Mouse (Mus musculus): ENCODE results near the gene Hrh2. TPM values are rescaled to one million over a fixed set of nuclear protein-coding genes. Genes with fewer than 3 reads are reported as not detected.

The Hrh2 gene
- polyA plus RNA-seq, 1 experiment from 2014 or later = 0.07 TPM

- Histone ChIP-seq H3K4me3 (no peak overlapping the region), H3K27ac (no peak overlapping the region), H3K4me1 (replicated peaks) (peaks cover 7% of the 10 kb centered on the region; the same call in 1 of the 2 replicates), H3K9me3 (no peaks in the 10 kb centered on the region), H3K36me3 (no peaks in the 10 kb centered on the region), H3K27me3 (ENCODE audit: insufficient read depth, poor library complexity, severe bottlenecking) (no peaks in the 10 kb centered on the region)
- no peak for DNase-seq (ENCODE audit: low spot score)
- WGBS = 79% methylated on average over 10 of the region's 10 CpGs
Observed at GRCm38 (mm10) chr13:54231868-54232267, 39.9 kb downstream of the Hrh2 start.

GRCm38 (mm10) chr13:54237512-54237911 is 45.6 kb downstream of the Hrh2 start:
- no peaks in the 10 kb centered on the region for H3K4me1 ChIP-seq (replicated peaks)
- no peak for DNase-seq (ENCODE audit: low spot score)
- H3K27me3 ChIP-seq (ENCODE audit: insufficient read depth, poor library complexity, severe bottlenecking) = no peaks in the 10 kb centered on the region
- H3K27ac ChIP-seq = no peak overlapping the region
- H3K36me3 ChIP-seq = no peaks in the 10 kb centered on the region
- no peaks in the 10 kb centered on the region for H3K9me3 ChIP-seq
- 80% methylated on average over 6 of the region's 6 CpGs for WGBS
- H3K4me3 ChIP-seq = no peak overlapping the region

- no peak overlapping the region for H3K27ac ChIP-seq
- no peaks in the 10 kb centered on the region for H3K36me3 ChIP-seq
- no peak for DNase-seq (ENCODE audit: low spot score)
- H3K9me3 ChIP-seq = no peaks in the 10 kb centered on the region
- H3K4me1 ChIP-seq (replicated peaks) = no peaks in the 10 kb centered on the region
- no peak overlapping the region for H3K4me3 ChIP-seq
- WGBS = 67% methylated on average over 14 of the region's 14 CpGs
- H3K27me3 ChIP-seq (ENCODE audit: insufficient read depth, poor library complexity, severe bottlenecking) = no peaks in the 10 kb centered on the region
Observed at GRCm38 (mm10) chr13:54238585-54239323, 46.8 kb downstream of the Hrh2 start.

GRCm38 (mm10) chr13:54242380-54242779 is 50.5 kb downstream of the Hrh2 start:
- Histone ChIP-seq H3K9me3 (no peaks in the 10 kb centered on the region), H3K4me3 (no peak overlapping the region), H3K36me3 (no peaks in the 10 kb centered on the region), H3K27me3 (ENCODE audit: insufficient read depth, poor library complexity, severe bottlenecking) (peaks cover 19% of the 10 kb centered on the region), H3K27ac (no peak overlapping the region), H3K4me1 (replicated peaks) (no peaks in the 10 kb centered on the region)
- DNase-seq (ENCODE audit: low spot score) = no peak
- 69% methylated on average over 5 of the region's 5 CpGs for WGBS

- Histone ChIP-seq H3K9me3 (no peaks in the 10 kb centered on the region), H3K27ac (no peak overlapping the region), H3K36me3 (no peaks in the 10 kb centered on the region), H3K4me1 (replicated peaks) (peaks cover 22% of the 10 kb centered on the region), H3K4me3 (no peak overlapping the region), H3K27me3 (ENCODE audit: insufficient read depth, poor library complexity, severe bottlenecking) (peaks cover 36% of the 10 kb centered on the region)
- 79% methylated on average over 5 of the region's 5 CpGs for WGBS
- no peak for DNase-seq (ENCODE audit: low spot score)
Observed at GRCm38 (mm10) chr13:54245204-54245603, 53.3 kb downstream of the Hrh2 start.

- DNase-seq (ENCODE audit: low spot score) = peak; percentile 80
- Histone ChIP-seq H3K4me3 (no peak overlapping the region), H3K4me1 (replicated peaks) (peaks cover 45% of the 10 kb centered on the region), H3K36me3 (no peaks in the 10 kb centered on the region), H3K27ac (no peak overlapping the region), H3K27me3 (ENCODE audit: insufficient read depth, poor library complexity, severe bottlenecking) (peaks cover 51% of the 10 kb centered on the region), H3K9me3 (no peaks in the 10 kb centered on the region)
- 33% methylated on average over 4 of the region's 4 CpGs for WGBS
Observed at GRCm38 (mm10) chr13:54247545-54247944, 55.6 kb downstream of the Hrh2 start.

- H3K4me3 ChIP-seq = no peak overlapping the region
- peaks cover 45% of the 10 kb centered on the region for H3K4me1 ChIP-seq (replicated peaks)
- H3K9me3 ChIP-seq = no peaks in the 10 kb centered on the region
- peak overlapping the region; percentile 40 for H3K27ac ChIP-seq
- WGBS = 71% methylated on average over 13 of the region's 13 CpGs
- no peaks in the 10 kb centered on the region for H3K36me3 ChIP-seq
- peaks cover 61% of the 10 kb centered on the region for H3K27me3 ChIP-seq (ENCODE audit: insufficient read depth, poor library complexity, severe bottlenecking)
- peak; percentile 10 for DNase-seq (ENCODE audit: low spot score)
Observed at GRCm38 (mm10) chr13:54248436-54248995, 56.6 kb downstream of the Hrh2 start.

- Histone ChIP-seq H3K4me3 (no peak overlapping the region), H3K27me3 (ENCODE audit: insufficient read depth, poor library complexity, severe bottlenecking) (peaks cover 64% of the 10 kb centered on the region), H3K27ac (peak overlapping the region; percentile 40; the same call in 1 of the 2 replicates), H3K36me3 (no peaks in the 10 kb centered on the region), H3K9me3 (no peaks in the 10 kb centered on the region), H3K4me1 (replicated peaks) (peaks cover 45% of the 10 kb centered on the region)
- DNase-seq (ENCODE audit: low spot score) = peak; percentile 27
- 59% methylated on average over 4 of the region's 4 CpGs for WGBS
Observed at GRCm38 (mm10) chr13:54249007-54249406, 57.1 kb downstream of the Hrh2 start.

- WGBS = 36% methylated on average over 8 of the region's 8 CpGs
- H3K4me3 ChIP-seq = no peak overlapping the region
- DNase-seq (ENCODE audit: low spot score) = peak; percentile 63
- 0 out of 2 replicates have a peak overlapping the region, but pooled peaks have one; percentile 50 for H3K27ac ChIP-seq
- H3K4me1 ChIP-seq (replicated peaks) = peaks cover 45% of the 10 kb centered on the region
- no peaks in the 10 kb centered on the region for H3K9me3 ChIP-seq
- no peaks in the 10 kb centered on the region for H3K36me3 ChIP-seq
- H3K27me3 ChIP-seq (ENCODE audit: insufficient read depth, poor library complexity, severe bottlenecking) = peaks cover 74% of the 10 kb centered on the region
Observed at GRCm38 (mm10) chr13:54250346-54250745, 58.4 kb downstream of the Hrh2 start.

GRCm38 (mm10) chr13:54251541-54252225 is 59.8 kb downstream of the Hrh2 start:
- 71% methylated on average over 11 of the region's 11 CpGs for WGBS
- H3K9me3 ChIP-seq = no peaks in the 10 kb centered on the region

GRCm38 (mm10) chr13:54257580-54258223 is 65.8 kb downstream of the Hrh2 start:
- no peak for DNase-seq (ENCODE audit: low spot score)
- Histone ChIP-seq H3K4me3 (no peak overlapping the region), H3K27ac (no peak overlapping the region), H3K27me3 (ENCODE audit: insufficient read depth, poor library complexity, severe bottlenecking) (peaks cover 63% of the 10 kb centered on the region), H3K36me3 (no peaks in the 10 kb centered on the region), H3K4me1 (replicated peaks) (peaks cover 13% of the 10 kb centered on the region), H3K9me3 (no peaks in the 10 kb centered on the region)
- WGBS = 26% methylated on average over 10 of the region's 10 CpGs

More at GRCm38 (mm10) chr13:54251541-54252225, 59.8 kb downstream of the Hrh2 start:
- H3K4me1 ChIP-seq (replicated peaks) = peaks cover 45% of the 10 kb centered on the region
- H3K36me3 ChIP-seq = no peaks in the 10 kb centered on the region
- no peak for DNase-seq (ENCODE audit: low spot score)
- no peak overlapping the region for H3K27ac ChIP-seq
- H3K27me3 ChIP-seq (ENCODE audit: insufficient read depth, poor library complexity, severe bottlenecking) = peaks cover 77% of the 10 kb centered on the region
- H3K4me3 ChIP-seq = no peak overlapping the region

- WGBS = 33% methylated on average over 8 of the region's 8 CpGs
- Histone ChIP-seq H3K4me1 (replicated peaks) (peaks cover 13% of the 10 kb centered on the region), H3K27me3 (ENCODE audit: insufficient read depth, poor library complexity, severe bottlenecking) (peaks cover 57% of the 10 kb centered on the region), H3K9me3 (no peaks in the 10 kb centered on the region), H3K27ac (no peak overlapping the region), H3K36me3 (no peaks in the 10 kb centered on the region), H3K4me3 (no peak overlapping the region)
- DNase-seq (ENCODE audit: low spot score) = no peak
Observed at GRCm38 (mm10) chr13:54258231-54258743, 66.4 kb downstream of the Hrh2 start.
